Mouse (Mus musculus): ENCODE data around the gene Tnpo2.

Gene Tnpo2

DNA sequence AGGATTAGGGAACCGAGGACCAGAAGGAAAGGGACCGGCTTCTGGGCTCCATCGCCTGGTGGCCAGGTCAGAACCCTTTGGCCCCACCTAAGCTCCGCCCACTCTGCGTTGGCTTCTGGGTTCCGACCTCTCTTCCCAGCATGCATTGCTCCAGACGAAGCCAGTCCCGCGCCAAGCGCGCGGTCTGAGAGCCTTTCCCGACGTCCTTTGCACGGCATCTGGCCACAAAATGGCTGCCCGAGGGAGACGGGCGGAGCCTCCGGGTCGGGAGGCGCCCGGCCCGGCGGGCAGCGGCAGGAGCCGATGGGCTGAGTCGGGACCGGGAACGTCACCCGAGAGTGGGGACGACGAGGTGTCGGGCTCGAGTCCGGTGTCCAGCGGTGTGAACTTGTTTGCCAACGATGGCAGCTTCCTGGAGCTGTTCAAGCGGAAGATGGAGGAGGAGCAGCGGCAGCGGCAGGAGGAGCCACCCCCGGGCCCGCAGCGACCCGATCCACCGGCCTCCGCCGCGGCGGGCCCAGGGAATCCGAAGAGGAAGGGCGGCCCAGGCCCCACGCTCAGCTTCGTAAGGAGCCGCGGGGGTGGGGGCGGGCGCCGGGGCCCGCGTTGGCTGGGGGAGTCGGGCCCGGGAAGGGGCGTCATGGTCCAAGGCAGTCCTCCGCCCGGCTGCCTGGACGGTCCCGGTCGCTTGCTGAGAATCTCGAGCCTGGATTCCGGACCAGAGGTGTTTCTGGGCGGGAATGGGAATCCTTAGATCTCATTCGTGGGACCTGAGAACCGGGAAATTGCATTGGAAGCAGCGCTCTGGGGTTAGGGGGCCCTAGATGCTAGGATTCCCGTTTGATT, 9.8 kb upstream of the Tnpo2 start, which contains the start of gene Trir:
Gene Trir, plus strand, starts transcription at position 154 of the 846 bp plus-strand sequence.
- DNase-seq (ENCODE audit: extremely low read depth, low read depth, low spot score) = no peak

DNA sequence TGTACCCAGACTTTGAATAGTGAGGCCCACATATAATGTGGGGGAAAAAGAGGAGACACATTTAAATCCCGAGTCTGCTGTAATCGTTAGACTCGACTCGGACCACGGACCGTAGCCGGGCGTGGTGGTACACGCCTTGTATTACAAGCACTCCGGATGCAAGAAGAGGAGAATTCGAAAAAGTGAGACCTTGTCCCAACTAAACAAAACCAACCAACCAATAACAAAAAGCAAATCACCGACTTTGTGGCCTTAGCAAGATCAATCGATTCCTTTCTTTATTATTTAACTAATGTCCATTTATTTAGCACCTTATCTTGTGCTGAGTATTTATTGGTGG, 9.2 kb upstream of the Tnpo2 start:
- no peak for DNase-seq (ENCODE audit: extremely low read depth, low read depth, low spot score)

DNA sequence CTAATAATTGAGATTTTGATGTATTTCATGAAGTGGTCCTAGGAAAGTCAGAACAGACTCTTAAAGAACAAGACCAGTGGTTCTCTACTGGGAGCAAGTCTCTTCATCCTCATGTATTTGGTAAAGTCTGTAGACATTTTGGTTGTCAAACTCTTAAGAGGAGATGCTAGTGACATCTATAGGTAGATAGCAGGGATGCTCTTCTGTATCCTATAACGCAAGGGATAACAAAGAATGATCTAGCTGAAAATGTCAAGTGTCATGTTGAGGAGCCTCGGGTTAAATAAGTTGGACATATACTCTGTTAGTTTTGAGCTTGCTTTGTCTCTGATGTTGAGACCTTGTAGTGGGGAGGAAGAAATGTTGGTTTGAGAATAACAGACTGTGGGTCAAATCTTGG, 8.8 kb upstream of the Tnpo2 start:
- DNase-seq (ENCODE audit: extremely low read depth, low read depth, low spot score) = no peak

DNA sequence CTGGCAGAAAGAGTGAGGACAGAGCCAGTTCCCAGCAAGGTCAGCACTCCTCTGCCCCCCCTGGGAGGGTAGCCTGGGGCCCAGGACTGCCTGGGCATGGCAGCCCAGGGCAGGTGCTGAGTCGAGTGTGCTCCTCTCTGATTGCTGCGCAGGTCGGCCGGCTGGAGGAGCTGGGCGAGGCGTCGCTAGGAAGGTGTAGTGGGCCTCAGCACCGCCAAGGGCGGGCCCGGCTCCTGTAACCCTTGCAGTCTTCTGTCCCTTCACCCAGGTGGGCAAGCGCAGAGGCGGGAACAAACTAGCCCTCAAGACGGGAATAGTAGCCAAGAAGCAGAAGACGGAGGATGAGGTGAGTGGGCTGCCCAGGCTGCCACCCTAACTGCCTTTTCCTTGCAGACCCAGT, 7.4 kb upstream of the Tnpo2 start:
- DNase-seq (ENCODE audit: extremely low read depth, low read depth, low spot score) = no peak

DNA sequence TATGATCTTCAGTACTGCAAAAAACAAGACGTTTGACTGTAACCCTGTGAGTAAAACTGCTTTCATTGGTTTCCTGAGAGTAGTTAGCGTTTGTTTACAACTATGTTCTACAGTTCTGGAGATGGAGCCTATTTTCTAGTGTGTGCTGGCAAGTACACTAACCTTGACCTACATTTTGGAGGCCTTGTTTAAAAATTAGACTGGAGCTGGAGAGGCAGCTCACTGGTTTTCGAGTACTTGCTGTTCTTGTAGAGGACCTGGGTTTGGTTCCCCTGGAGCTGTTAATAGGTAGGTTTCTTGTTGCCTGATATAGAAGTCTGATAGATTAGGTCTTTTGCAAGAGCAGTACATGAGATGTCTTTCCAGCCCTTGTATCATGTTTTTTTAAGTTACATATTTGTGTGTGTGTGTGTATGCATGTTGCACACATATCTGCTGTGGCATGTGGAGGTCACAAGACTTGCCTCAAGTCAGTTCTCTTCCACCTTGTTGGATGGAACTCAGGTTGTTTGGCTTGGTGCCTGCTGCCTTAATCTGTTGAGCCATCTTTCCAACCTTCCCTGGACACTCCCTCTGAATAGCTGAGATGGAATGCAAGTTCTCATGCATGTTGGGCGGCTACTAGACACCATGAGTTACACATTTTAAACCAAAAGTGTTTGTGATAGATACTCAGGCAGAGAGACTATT, 3.9 kb upstream of the Tnpo2 start:
- no peak for DNase-seq (ENCODE audit: extremely low read depth, low read depth, low spot score)

DNA sequence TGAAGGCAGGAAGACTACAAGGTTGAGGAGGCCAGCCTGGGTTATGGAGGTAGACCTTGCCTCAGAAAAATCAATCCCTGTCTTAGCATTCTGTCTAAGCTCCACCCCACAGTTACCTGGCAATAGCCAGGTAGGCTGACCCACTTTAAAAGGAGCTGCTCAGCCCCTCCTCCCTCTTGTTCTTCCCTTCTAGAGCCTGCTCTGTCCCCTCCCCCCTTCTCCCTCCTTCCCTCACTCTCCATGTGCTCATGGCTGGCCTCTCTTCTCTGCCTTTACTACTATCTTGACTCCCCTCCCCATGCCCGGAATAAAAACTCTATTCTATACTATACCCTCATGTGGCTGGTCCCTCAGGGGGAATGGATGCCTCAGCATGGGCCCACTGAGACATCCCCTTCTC, 2.8 kb upstream of the Tnpo2 start:
- no peak for DNase-seq (ENCODE audit: extremely low read depth, low read depth, low spot score)

DNA sequence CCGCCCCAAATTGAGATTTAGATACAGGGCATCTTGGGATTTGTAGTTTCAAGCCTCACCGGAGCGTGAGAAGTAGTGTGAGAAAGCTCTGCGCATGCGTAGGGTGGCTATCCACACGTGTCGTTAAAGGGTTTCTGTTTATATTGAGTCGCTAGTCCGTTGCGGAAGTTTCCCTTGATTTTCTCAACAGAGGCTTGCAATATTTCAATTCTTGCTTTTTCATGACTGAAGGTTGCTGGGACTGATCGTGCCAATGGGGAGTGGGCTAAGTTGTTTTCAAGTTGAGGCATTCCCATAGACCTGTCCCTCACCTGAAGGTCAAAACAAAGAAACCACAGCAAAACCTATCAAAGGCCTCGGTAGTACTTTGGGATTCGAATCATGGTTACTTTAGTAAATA, 2.0 kb upstream of the Tnpo2 start:
- no peak for DNase-seq (ENCODE audit: extremely low read depth, low read depth, low spot score)

DNA sequence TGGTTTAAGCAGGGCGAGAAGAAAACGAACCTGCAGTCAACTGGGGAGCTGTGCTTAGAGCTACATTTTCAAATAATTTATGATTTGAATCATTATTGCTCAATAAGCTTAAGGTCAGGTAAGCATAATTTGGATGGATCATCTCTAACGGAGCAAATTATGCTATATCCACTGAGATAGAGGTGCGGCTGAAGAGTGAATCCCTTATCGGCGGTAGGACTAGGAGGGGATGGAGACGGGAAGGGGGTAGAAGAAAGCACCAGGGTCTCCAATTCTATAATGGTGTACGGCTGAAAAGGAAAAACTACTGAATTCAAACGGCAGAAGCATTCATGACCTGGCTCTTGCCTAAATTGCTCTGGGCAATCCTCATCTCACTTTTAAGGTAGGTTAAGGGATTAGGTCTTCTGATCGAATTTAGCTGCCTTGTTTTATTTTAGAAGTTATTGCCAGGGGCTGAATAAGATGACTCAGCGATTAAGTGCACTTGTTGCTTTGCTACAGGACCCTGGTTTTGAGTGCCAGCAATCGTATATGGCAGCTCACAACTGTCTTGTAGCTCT, 1.5 kb upstream of the Tnpo2 start:
- no peak for DNase-seq (ENCODE audit: extremely low read depth, low read depth, low spot score)

DNA sequence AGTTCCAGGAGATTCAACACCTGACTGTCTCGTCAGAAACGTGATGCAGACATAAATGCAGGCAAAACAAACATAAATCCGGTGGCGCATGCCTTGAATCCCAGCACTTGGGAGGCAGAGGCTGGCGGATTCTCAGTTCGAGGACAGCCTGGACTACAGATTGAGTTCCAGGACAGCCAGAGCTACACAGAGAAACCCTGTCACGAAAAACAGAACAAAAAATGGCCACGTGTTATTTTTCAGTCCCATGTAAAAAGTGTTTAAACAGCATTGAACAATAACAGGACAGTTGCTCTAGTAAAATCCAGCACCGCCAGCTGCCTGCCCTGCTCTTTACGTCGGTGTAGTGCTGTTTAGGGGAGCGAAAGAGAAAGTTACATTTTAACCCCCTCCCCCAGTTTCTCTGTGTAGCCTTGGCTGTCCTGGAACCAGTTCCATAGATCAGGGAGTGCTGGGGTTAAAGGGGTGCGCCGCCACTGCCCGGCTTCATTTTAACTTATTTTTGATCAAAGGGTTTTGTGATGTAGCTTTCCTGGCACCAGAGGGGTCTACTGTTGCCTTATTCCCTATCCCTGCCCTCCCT, 896 bp upstream of the Tnpo2 start:
- DNase-seq (ENCODE audit: extremely low read depth, low read depth, low spot score) = no peak

DNA sequence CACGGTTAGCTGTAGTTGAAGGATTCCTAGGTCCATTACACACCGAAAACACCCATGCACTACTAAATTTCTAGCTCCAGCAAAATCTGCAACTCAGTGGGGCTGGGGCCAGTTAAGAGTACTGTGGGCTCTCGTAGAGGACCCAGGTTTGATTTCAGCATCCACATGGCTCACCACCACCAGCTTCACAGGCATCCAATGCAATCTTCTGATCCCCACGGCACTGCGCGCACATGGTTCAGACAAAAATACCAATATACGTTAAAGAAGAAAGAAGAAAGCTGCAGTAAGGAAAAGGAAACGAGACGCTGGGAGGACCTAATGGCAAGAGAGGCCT, 366 bp upstream of the Tnpo2 start:
- DNase-seq (ENCODE audit: extremely low read depth, low read depth, low spot score) = no peak

DNA sequence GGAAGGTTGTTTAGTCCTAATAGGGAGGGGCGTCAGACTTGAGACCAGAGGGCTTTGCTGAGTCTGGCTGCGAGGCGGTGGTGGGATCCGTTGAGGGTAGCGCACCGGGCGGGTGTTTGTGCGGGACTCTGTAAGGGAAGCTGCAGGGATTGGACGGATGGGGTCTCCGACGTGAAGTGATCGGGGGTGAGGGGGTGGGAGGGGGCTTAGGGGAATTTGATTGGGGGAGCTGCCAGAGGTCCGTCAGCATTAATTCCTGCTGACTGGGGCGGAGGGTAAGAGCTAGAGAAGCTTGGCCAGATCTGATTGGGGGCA, 608 bp downstream of the Tnpo2 start:
- no peak for DNase-seq (ENCODE audit: extremely low read depth, low read depth, low spot score)

DNA sequence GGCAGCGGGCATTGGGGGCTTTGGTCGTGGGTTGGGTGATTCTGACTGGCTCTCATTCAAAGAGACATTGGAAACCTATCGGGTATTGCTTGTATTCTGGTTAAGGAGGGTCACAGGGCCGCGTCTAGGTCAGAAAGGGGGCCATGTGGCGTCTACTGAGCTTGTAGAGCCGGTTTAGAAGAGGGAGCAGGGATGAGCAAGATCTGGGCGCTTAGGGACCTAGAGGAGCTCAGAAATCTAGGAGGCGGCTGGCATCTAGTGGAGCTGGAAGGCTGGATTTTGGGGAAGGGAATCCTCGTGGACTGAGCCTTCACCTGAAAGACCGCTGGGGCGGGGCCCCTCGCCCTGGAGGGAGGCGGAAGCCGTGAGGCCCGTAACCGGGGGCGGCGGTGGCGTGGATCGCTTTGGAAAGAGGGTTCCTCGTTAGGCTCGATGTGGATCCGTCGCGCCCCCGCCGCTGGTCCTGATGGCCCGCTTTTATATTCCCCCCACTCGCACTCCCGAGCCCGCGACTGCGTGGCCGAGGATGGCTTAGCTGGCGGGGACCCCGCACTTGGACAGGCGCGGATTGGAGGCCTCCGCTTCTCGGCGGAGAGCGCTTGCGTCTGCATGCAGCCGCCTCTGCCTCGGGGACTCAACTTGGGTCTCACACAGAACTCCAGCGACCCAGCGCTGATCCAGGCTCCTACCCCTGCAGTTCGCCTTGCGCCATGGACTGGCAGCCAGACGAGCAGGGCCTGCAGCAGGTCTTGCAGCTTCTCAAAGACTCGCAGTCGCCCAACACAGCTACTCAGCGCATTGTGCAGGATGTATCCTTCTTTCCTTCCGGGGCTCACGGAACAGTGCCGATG, 1.2 kb downstream of the Tnpo2 start:
- no peak for DNase-seq (ENCODE audit: extremely low read depth, low read depth, low spot score)

DNA sequence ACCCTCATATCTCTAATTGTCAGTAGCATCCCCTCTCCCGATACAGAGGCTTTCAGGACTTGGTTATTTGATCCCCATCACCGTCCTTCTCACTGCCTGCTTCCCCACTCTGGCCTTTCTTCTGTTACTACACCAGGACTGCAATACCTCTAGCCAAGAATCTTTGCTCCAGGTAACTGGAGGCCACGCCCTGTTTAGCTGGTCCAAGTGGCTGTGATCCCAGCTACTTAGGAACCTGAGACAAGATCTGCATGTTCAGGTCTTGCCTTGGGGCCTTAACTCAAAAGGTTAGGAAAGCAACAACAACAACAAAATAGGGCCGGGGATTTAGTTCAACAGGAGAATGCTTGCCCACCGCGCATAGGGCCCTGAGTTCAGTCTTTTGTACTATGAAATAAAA, 6.9 kb downstream of the Tnpo2 start:
- DNase-seq (ENCODE audit: extremely low read depth, low read depth, low spot score) = peak; percentile 92

DNA sequence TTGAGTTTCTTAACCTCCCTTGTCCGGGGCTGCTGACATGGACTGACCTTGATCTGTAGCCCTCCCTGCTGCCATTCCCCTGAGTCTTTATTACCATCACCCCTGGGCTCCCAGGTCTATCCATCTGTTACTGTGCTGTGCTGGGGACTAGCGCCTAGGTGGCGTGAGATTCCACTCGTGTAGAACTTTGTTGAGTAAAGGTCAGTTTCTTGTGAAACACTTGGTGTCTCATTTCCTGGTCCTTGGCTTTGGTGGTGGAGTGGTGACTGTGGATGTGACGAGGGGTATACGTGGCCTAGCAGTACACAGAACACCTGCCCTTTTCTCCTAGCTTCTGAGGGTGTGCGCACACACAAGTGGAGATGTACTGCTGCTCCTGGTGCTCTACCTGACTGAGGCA, 20.7 kb downstream of the Tnpo2 start:
- no peak for DNase-seq (ENCODE audit: extremely low read depth, low read depth, low spot score)

DNA sequence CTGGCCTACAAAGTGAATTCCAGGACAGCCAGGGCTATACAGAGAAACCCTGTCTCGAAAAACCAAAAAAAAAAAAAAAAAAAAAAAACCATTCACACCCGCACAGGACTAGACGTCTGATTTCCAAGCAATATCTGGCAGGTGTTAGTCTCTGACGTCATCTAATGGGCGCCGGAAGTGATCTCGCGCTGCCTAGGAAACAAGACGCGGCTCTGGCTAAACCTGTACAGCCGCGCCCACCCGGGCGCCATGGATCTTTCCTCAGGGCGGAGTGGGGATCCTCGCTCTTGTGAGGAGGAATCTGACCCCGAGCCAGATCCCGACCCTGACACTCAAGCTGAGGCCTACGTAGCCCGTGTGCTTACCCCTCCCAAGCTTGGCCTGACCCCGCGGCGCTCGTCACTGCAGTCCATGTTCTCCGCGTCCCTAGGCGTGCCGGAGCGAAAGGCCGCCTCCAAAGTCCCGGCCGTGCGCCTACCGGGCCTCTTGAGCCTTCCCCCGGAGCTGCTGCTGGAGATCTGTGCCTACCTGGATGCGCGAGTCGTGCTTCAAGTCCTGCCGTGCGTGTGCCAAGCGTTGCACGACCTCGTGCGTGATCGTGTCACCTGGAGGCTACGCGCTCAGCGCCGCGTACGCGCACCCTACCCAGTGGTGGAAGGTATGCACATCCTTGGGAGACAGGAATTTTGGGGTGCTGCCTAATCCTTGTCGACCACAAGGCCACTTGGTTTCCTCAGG, 23.3 kb downstream of the Tnpo2 start, which contains the start of gene Fbxw9:
Gene Fbxw9, plus strand, starts transcription at position 177 of the 738 bp plus-strand sequence.
- no peak for DNase-seq (ENCODE audit: extremely low read depth, low read depth, low spot score)

DNA sequence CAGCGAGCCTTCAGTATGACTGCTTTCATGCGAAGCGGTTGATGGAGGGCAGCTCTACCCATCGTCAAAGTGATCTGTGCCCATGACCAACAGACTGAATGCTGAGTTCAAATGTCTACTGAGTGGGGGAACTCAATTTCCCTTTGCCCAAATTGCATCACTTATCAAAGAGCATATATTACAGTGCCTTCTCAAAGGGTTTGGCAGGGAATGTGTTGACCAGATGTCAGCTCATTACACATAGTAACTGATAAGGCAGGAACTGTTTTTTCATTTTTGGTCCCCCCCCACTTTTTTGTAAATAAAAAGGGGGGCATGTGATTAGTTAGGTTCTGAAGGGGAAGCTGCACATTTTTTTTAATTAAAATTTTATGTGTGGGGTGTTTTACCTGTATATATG, 25.9 kb downstream of the Tnpo2 start:
- DNase-seq (ENCODE audit: extremely low read depth, low read depth, low spot score) = no peak

DNA sequence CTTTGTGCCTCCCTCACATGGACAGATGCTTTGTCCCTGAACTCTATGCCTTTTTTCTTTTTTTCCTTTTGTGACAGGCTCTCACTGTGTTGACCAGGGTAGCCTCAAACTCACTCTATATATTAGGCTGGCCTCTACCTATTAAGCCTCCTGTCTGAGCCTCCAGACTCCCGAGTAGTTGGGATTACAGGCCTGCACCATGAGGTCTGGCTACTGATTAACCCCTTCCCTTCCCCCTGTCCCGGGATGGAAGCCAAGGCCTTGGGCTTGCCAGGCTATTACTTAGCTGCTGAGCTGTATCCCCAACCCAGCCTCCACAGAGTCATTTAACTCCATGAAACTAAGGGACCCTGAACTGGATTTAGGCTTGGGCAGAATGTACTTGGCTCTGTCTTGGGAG, 28.5 kb downstream of the Tnpo2 start:
- DNase-seq (ENCODE audit: extremely low read depth, low read depth, low spot score) = no peak

DNA sequence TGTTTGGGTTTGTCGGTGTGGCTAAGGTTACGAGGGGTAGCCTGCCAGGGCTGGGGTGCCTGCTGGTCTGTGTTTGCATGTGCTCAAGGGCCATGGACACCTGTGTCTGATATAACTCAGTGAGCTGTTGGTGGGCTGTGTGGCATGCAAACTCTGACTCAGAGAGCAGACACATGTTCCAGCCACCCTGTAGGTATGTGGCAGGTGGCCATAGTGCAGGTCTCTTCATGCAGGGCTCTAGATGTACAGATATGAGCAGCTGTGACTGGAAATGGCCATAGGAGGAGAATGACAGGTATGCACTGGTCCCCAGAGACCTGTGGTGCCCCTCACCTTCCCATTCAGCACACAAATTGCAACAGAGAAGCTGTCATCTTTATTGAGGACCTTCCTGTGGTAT, 30.4 kb downstream of the Tnpo2 start:
- DNase-seq (ENCODE audit: extremely low read depth, low read depth, low spot score) = peak; percentile 69

DNA sequence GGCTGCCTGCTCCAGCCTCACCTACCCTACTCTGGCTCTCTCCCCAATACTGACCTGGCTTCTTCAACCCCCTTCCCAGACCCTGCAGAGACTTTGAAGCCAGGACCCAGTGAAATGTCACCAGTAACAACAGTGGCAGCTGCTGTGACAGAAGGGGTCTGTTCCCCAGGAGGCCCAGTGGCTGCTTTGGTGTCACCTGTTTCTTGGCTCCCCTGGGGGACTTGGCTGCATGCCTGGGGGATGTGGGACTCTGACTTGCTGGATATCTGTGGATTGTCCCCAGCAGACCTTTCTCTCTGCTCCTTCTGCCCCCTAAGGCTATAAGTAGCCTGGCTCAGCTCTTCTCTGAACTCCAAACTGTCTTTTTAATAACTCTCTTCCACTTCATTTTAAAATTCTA, 31.3 kb downstream of the Tnpo2 start, which contains the start of gene Gm5741:
Gene Gm5741, minus strand, starts transcription at position 1 of the 400 bp plus-strand sequence.
- DNase-seq (ENCODE audit: extremely low read depth, low read depth, low spot score) = no peak

DNA sequence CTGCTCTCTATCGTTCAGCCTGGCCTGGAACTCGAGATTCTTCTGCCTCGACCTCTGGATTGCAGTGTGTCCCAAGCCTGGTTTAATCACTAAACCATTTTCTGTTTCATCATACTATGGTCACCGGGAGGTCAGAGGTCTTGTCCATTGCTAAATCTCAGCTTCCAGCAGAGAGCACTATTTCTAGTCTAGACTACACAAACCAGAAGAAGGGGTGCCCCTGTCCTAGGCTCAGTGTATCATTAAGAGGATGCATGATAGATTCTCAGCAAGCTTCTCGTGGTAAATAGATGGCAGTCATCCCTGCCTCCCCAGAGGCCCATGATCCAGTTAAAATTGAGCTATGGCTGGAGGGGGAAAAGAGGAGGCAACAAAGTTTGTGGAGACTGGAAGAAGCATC, 34.3 kb downstream of the Tnpo2 start:
- no peak for DNase-seq (ENCODE audit: extremely low read depth, low read depth, low spot score)
